Mouse (Mus musculus) forebrain, embryonic 15.5 days (tissue): ENCODE measurements at regions not wholly inside any gene's neighbourhood (a gene's known extent, or its start where the extent isn't known, plus 50 kb on each side); places are given as distances from the start of the nearest gene placed in this dataset.

Experiments
- ATAC-seq: fragments of 200-750 bp; cut with Nextera tagmentation; replicated peaks from 2 replicates; pipeline ENCODE4 v1.8.0; 2017; ENCODE audit warnings: mild to moderate bottlenecking, moderate TSS enrichment, moderate library complexity
- H3K27ac ChIP-seq: fragments of 300-500 bp; sonication (generic); replicated peaks from 2 replicates; pipeline ENCODE4 v1.5.1; 2015; ENCODE audit warnings: mild to moderate bottlenecking, inconsistent platforms
- H3K27me3 ChIP-seq: fragments of 300-500 bp; sonication (generic); 2 replicates; pipeline ENCODE4 v1.6.1; 2015; ENCODE audit warnings: inconsistent platforms
- H3K36me3 ChIP-seq: fragments of 300-500 bp; sonication (generic); 2 replicates; pipeline ENCODE4 v1.6.1; 2015; ENCODE audit warnings: mild to moderate bottlenecking, inconsistent platforms
- H3K4me1 ChIP-seq: fragments of 300-500 bp; sonication (generic); 2 replicates; pipeline ENCODE4 v1.6.1; 2015; ENCODE audit warnings: inconsistent platforms
- H3K4me2 ChIP-seq: fragments of 300-500 bp; sonication (generic); replicated peaks from 2 replicates; pipeline ENCODE4 v1.6.1; 2015; ENCODE audit warnings: mild to moderate bottlenecking, inconsistent platforms
- H3K4me3 ChIP-seq: fragments of 300-500 bp; sonication (generic); 2 replicates; pipeline ENCODE4 v1.5.1; 2015; ENCODE audit warnings: mild to moderate bottlenecking, inconsistent platforms
- H3K9ac ChIP-seq: fragments of 300-500 bp; sonication (generic); replicated peaks from 2 replicates; pipeline ENCODE4 v1.6.1; 2015; ENCODE audit warnings: mild to moderate bottlenecking, inconsistent platforms
- H3K9me3 ChIP-seq: fragments of 300-500 bp; sonication (generic); 2 replicates; pipeline ENCODE4 v1.6.1; 2016; ENCODE audit warnings: inconsistent platforms
- WGBS: fragments of 180-500 bp; shearing (Covaris S2); methylation state at CpG from one replicate; pipeline ENCODE4 v1.1.7; 2015; ENCODE audit warnings: mixed read lengths; 5-methylcytosine and 5-hydroxymethylcytosine counted together

DNA sequence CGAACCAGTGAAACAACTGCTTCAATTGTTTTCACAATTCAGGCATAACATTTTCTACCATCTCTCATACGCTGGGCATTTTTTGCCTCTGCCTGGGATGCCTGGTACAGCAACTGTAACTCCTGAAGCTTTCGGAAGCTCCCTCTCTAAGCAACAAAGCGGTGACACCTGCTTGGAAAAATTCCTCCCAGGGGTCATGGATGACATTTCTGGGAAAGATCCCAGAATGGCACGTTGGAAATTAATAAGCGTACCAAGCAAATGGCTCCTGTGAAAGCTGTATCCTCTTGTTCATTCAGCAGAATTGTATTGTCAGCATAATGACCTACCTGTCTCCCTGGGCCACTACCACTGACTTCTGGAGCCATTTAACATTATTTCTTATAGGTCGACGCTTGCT lies 333.7 kb upstream of the Noct start:
- Histone ChIP-seq H3K9me3 (no peaks in the 10 kb centered on the region), H3K9ac (no peak overlapping the region), H3K36me3 (no peaks in the 10 kb centered on the region), H3K27ac (no peak overlapping the region), H3K4me3 (no peak overlapping the region), H3K4me1 (no peaks in the 10 kb centered on the region), H3K4me2 (no peak overlapping the region), H3K27me3 (no peaks in the 10 kb centered on the region)
- no peak for ATAC-seq
- 87% methylated on average over 8 of the region's 8 CpGs for WGBS

DNA sequence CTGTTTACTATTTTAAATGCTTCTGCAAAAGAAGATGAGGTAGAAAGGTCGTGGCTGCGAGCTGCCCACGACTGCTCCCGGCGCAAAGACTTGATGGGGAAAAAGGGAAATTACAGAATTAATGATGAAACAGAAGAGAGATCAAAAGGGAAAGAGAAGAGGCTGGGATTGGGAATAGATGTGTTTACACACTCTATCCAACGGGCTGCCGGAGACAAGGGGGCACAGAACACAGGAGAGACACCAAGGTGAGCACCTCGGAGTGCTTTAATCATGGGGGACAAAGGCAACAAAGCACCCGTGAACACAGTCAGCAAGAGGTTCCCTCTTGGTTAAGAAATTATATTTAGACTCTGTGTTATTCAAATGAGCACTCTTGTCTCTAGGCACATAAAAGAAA lies 326.1 kb upstream of the Noct start:
- H3K9me3 ChIP-seq: no peaks in the 10 kb centered on the region
- H3K27me3 ChIP-seq: no peaks in the 10 kb centered on the region
- 81% methylated on average over 9 of the region's 9 CpGs for WGBS
- H3K27ac ChIP-seq: no peak overlapping the region
- ATAC-seq: no peak
- no peak overlapping the region for H3K4me2 ChIP-seq
- H3K4me1 ChIP-seq: no peaks in the 10 kb centered on the region
- no peaks in the 10 kb centered on the region for H3K36me3 ChIP-seq
- H3K4me3 ChIP-seq: no peak overlapping the region
- H3K9ac ChIP-seq: no peak overlapping the region

DNA sequence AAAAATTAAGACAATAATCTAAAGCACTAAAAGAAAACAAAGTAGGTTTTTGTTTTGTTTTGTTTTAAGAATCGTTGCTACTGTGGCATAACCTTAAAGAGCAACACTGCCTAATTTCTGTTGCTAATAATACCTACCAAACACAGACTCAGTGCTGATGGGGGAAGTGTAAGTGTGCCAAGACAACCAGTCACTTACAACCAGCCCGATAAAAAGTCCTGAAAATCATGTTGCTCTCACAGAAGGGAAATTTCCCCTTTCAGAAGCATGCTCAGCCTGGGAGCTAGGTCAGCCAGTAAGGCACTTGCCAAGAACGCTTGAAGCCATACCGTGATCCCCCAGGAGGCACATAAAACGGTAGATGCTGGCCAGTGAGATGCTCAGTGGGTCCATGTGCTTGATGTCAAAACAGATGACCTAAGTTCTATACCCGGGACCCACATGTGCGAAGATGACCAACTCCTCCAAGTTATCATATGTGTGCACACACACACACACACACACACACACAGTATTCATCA lies 324.4 kb upstream of the Noct start:
- H3K4me2 ChIP-seq: no peak overlapping the region
- H3K9ac ChIP-seq: no peak overlapping the region
- H3K4me1 ChIP-seq: peaks cover 7% of the 10 kb centered on the region; the same call in 1 of the 2 replicates
- WGBS: 76% methylated on average over 7 of the region's 7 CpGs
- no peaks in the 10 kb centered on the region for H3K27me3 ChIP-seq
- ATAC-seq: no peak
- no peak overlapping the region for H3K27ac ChIP-seq
- no peaks in the 10 kb centered on the region for H3K36me3 ChIP-seq
- no peak overlapping the region for H3K4me3 ChIP-seq
- H3K9me3 ChIP-seq: no peaks in the 10 kb centered on the region

DNA sequence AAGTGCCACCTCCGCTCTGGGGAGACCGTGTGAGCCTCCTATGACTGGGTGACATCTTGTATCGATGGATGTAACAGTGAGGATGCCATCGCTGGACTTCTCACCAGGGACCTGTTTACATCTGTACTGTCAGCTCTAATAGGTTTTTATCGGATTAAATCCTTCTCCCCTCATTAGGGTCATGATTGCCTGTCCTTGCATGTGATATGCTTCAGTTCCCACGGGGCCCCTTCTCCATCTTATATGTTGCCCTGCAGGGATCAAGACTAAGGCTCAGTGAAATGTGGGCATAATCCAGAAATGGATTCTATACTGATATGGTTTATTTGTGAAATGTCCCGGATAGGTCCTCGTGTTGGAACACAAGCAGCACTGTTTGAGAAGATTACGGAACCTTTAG lies 323.7 kb upstream of the Noct start:
- Histone ChIP-seq H3K4me2 (no peak overlapping the region), H3K27ac (no peak overlapping the region), H3K4me1 (peaks cover 12% of the 10 kb centered on the region), H3K9me3 (no peaks in the 10 kb centered on the region), H3K9ac (no peak overlapping the region), H3K4me3 (no peak overlapping the region), H3K36me3 (no peaks in the 10 kb centered on the region), H3K27me3 (no peaks in the 10 kb centered on the region)
- ATAC-seq: no peak
- 90% methylated on average over 9 of the region's 9 CpGs for WGBS

DNA sequence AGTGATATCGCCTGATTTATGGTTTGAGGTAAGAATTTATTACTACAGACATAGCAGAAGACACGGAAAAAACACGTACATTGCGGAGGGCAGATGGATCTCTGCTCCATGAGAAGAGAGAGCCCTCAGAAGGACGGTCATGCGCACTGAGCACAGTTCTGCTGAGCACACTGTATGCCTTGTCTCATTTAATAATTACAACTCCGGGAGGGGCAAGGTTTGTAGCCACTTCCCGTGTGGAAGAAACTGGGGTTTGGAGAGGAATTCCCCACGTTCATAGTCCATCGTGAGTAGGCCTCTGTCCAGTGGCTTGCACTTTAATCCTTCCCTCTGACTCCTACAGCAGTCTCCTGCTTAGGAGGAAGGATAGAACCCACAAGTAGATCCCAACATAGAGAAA lies 322.9 kb upstream of the Noct start:
- Histone ChIP-seq H3K9ac (no peak overlapping the region), H3K4me2 (no peak overlapping the region), H3K27ac (no peak overlapping the region), H3K4me1 (peaks cover 17% of the 10 kb centered on the region), H3K36me3 (no peaks in the 10 kb centered on the region), H3K27me3 (no peaks in the 10 kb centered on the region), H3K9me3 (no peaks in the 10 kb centered on the region), H3K4me3 (no peak overlapping the region)
- no peak for ATAC-seq
- WGBS: 94% methylated on average over 10 of the region's 10 CpGs

DNA sequence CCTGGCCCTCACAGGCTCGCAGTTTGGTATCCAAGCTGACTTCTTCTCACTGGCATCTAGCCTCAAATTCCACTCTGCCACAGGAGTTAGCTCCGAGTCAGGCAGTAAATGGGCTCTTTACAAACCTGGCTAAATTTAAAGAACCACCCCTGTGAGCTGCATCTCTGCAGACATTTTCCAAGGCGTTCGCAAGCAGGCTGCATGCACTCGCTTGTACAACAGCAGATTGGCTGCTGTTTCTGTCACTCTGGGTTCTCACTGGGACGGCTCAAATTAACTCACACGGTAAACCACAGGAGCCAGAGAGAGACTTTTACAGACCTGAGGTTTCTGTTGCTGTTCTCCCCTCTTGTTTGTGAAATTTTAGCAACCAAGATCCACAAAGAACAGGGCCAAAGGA lies 321.3 kb upstream of the Noct start:
- Histone ChIP-seq H3K27me3 (no peaks in the 10 kb centered on the region), H3K27ac (no peak overlapping the region), H3K4me3 (no peak overlapping the region), H3K9me3 (no peaks in the 10 kb centered on the region), H3K9ac (no peak overlapping the region), H3K4me1 (peaks cover 22% of the 10 kb centered on the region), H3K36me3 (no peaks in the 10 kb centered on the region), H3K4me2 (no peak overlapping the region)
- ATAC-seq: no peak
- WGBS: 41% methylated on average over 7 of the region's 7 CpGs

DNA sequence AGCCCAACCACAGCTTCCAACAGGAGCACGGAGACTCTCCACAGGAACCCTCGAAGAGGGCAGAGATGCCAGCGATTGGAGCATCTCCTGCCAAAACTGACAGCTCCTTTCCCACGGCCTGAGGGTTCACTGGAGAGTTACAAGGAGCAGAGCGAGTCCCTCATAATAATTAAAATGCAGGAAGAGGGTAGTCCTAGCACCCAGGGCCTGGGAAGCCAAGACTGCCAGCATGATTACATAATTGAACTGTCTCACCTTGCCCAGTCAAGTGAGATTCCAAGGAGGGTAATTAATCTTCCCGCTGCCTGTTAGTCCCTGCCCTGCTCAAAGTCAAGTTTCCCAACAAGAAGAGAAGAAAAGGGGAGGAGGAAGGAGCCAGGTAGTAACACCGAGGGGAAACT lies 319.5 kb upstream of the Noct start:
- Histone ChIP-seq H3K4me1 (peaks cover 22% of the 10 kb centered on the region), H3K9ac (no peak overlapping the region), H3K4me3 (no peak overlapping the region), H3K36me3 (no peaks in the 10 kb centered on the region), H3K4me2 (no peak overlapping the region), H3K9me3 (no peaks in the 10 kb centered on the region), H3K27me3 (no peaks in the 10 kb centered on the region), H3K27ac (no peak overlapping the region)
- no peak for ATAC-seq
- 14% methylated on average over 7 of the region's 7 CpGs for WGBS

DNA sequence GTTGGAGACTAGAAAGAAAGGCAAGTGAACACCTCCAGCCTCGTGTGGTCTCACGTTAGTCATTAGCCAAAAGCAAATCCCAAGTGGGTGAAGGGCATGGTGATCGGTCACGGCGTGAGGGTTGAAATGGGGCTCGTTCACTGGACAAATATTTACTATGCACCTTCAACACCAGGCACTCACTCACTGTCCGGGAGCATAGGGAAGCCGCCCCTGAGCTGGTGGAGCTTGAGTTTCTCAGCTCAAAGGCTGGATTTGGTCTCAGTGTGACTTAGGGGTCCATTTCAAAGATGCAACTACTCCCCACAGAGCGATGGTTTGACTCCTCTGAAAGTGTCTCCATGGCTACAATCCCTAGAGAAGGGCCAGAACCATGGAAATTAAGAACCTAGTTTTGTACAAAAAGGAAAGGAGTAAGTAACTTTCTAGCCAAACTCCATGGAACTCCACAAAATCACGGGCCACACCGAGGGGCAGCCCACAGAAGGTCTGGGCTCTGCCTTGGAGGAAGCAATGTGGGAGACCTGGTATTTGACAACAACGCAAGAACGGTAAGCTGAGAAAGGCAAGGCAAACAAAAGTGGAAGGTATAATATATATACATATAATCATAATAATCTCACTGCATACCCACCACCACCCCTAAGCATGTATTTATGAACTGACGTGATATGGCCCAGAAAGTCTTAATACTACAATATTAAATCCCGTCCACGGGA lies 318.8 kb upstream of the Noct start:
- Histone ChIP-seq H3K4me1 (peaks cover 22% of the 10 kb centered on the region), H3K4me3 (peak overlapping the region; percentile 12; the same call in 1 of the 2 replicates), H3K9me3 (no peaks in the 10 kb centered on the region), H3K27ac (peak overlapping the region; percentile 61), H3K36me3 (no peaks in the 10 kb centered on the region), H3K27me3 (no peaks in the 10 kb centered on the region), H3K9ac (0 out of 2 replicates have a peak overlapping the region, but pooled peaks have one; percentile 8), H3K4me2 (peak overlapping the region; percentile 49)
- 11% methylated on average over 16 of the region's 16 CpGs for WGBS
- ATAC-seq: peak; percentile 30; the same call in 1 of the 2 replicates

DNA sequence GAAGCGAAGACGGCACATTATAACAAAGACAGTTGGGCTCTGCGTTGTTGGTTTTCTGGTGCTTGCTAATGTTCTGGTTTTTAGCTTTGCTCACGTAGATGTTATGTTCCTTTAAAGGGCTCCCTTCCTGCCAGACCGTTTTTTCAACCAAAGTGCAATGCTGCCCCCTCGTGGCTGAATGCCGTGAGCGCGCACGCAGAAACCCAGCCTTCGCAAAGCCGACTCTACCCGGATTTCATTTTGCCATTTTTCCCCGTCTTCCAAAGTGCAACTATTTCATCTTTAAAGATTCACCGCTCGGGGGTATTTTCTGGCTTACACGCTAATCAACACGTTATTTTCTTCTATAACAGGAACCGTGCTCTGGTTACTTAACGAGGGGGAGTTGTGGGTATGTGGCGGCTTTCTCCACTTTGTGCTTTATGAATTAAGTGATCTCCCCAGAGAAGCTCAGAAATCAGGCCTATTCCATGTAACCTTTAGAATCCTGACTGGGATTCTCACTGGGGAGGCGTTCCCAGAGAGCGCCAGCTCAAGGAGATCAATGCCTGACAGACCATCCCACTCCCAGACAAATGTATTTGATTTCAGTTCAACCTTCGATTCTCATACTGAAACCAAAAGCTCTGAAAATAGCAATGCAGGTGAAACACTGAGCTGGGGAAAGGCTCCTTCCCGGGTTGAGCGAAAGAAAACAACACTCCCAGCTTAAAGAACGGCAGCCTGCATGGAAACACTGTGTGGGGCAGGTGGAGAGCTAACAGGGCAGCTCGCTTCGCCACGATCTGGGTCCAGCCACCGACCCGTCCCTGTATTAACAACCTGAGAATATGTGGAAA lies 318.0 kb upstream of the Noct start:
- peak overlapping the region; percentile 72 for H3K27ac ChIP-seq
- no peaks in the 10 kb centered on the region for H3K27me3 ChIP-seq
- H3K36me3 ChIP-seq: no peaks in the 10 kb centered on the region
- H3K9ac ChIP-seq: peak overlapping the region; percentile 34
- H3K4me1 ChIP-seq: peaks cover 22% of the 10 kb centered on the region
- peak overlapping the region; percentile 34 for H3K4me3 ChIP-seq
- H3K4me2 ChIP-seq: peak overlapping the region; percentile 49
- ATAC-seq: peak; percentile 82
- 9% methylated on average over 32 of the region's 32 CpGs for WGBS
- H3K9me3 ChIP-seq: no peaks in the 10 kb centered on the region

DNA sequence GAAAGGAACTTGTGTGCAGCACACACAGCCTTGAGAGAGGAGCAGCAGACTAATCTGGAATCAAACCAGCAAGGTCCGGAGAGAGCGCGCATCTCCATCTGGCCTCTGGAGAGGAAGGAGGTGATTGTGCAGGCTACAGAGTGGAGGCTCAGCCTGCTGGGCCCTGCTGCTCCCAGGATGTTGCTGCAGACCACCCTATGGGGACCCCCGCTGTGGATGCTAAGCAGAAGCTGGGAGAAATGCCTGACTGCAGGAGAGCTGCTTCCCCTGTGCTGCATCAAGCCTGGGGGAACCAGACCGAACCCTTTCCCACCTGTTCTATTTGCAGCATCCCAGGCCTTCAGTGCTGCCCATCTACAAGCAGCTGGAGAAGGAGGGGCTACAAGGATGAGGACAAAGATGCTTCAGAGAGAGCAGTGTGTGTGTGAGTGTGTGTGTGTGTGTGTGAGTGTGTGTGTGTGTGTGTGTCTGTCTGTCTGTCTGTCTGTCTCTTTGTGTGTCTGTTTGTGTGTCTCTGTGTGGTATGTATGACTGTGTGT lies 311.2 kb upstream of the Noct start:
- no peak overlapping the region for H3K4me2 ChIP-seq
- ATAC-seq: peak; percentile 29; the same call in 1 of the 2 replicates
- no peaks in the 10 kb centered on the region for H3K27me3 ChIP-seq
- peaks cover 13% of the 10 kb centered on the region for H3K4me1 ChIP-seq
- no peaks in the 10 kb centered on the region for H3K9me3 ChIP-seq
- no peak overlapping the region for H3K27ac ChIP-seq
- 59% methylated on average over 5 of the region's 5 CpGs for WGBS
- H3K9ac ChIP-seq: no peak overlapping the region
- no peaks in the 10 kb centered on the region for H3K36me3 ChIP-seq
- H3K4me3 ChIP-seq: no peak overlapping the region

DNA sequence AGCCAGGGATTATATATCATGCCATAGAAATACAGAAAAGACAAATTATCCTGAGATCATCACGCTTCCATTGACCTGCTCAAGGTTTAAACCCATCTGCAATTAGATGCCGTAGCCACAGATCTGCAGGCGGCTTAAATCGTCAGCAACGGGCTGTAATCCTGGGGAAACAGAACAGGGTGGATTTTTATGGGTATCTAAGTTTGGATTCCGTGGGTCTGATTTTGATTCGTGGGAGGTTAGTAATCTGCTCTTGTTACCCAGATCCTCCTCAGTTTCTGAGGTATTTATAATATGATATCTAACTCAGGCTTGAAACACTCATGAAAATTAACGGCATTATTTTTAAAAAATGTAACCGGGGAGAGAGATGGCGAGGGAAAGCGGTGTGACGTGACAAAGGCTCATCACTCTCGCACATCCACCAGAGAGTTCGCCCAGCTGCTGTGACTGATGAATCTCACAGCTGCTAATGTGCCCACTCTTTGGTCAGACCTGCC lies 309.3 kb upstream of the Noct start:
- Histone ChIP-seq H3K36me3 (no peaks in the 10 kb centered on the region), H3K27ac (no peak overlapping the region), H3K27me3 (no peaks in the 10 kb centered on the region), H3K4me2 (no peak overlapping the region), H3K9ac (no peak overlapping the region), H3K4me1 (peaks cover 13% of the 10 kb centered on the region), H3K4me3 (no peak overlapping the region), H3K9me3 (no peaks in the 10 kb centered on the region)
- WGBS: 57% methylated on average over 14 of the region's 14 CpGs
- ATAC-seq: no peak

DNA sequence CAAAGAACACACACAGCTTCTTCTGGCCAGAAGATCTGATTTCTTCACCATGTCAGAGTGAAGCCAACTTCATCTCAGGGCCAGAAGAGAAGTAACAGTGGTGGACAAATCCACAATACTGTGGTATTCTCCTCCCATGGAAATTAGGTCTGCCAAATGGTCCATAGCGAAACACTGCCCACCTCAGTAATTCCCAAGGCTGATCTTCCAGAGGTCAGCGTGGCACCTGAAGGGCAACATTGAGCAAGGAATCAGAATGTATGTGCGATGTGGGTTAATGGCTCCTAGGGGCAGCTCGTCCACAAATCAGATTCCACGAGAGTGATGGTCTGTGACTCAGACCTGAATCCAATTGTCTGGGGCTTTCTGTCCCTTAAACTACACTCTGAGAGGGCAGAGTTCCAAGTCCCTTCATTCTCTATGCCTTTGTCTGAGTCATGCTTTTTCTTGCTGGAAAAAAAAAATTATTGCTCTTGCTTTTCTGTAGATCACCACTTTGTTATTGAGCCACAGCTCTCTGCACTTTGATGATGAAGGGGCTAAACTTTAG lies 307.9 kb upstream of the Noct start:
- H3K4me3 ChIP-seq: no peak overlapping the region
- no peaks in the 10 kb centered on the region for H3K27me3 ChIP-seq
- H3K36me3 ChIP-seq: no peaks in the 10 kb centered on the region
- H3K4me1 ChIP-seq: peaks cover 13% of the 10 kb centered on the region
- 81% methylated on average over 5 of the region's 5 CpGs for WGBS
- H3K9me3 ChIP-seq: no peaks in the 10 kb centered on the region
- H3K27ac ChIP-seq: no peak overlapping the region
- H3K4me2 ChIP-seq: no peak overlapping the region
- no peak overlapping the region for H3K9ac ChIP-seq
- ATAC-seq: no peak
